ENCODE assay signal across 23 mouse cellular contexts in the genomic region with DNA sequence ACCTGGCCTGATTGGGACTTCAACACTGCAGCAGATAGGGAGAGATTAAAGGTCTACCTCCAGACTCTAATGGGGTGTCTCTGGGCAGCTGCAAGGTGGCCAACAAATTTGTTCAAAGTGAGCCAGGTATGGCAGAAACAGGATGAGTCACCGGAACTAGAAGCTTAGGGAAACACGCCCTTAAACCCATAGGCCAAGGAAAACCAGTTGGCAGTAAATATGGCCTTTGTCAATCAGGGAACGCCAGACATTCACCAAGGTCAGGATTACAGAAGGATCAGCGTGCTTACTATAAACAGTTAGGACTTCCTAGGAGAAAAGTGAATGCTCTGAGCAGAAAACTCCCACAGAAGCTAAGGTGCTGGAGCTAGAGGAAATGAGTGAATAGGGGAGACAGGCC.
"Had no signal": no experiment of that assay in that cellular context is flagged by ENCODE, and none has a peak within 500 bp of the region (broad histone marks: within the 10 kb centered on the region; RNA-seq: fewer than 3 reads in every experiment).

No protein-coding gene starts in this region.

- H3K4me2 ChIP-seq: kidney, embryonic 15.5 days; liver, embryonic 11.5 days; lung, embryonic 15.5 days; midbrain, embryonic 12.5 days; midbrain, embryonic 15.5 days; neural tube, embryonic 12.5 days; neural tube, embryonic 15.5 days had no signal

- H3K9ac ChIP-seq: kidney, embryonic 15.5 days; liver, embryonic 14.5 days; lung, embryonic 15.5 days; midbrain, embryonic 12.5 days; midbrain, embryonic 15.5 days; neural tube, embryonic 12.5 days; neural tube, embryonic 15.5 days had no signal

- H3K27me3 ChIP-seq: kidney, embryonic 15.5 days; lung, embryonic 15.5 days; midbrain, embryonic 12.5 days; midbrain, embryonic 15.5 days; neural tube, embryonic 12.5 days; neural tube, embryonic 15.5 days had no signal

- ATAC-seq: midbrain, embryonic 15.5 days had no signal

- H3K4me3 ChIP-seq: kidney, embryonic 15.5 days; left cerebral cortex, adult 2 months; lung, embryonic 15.5 days; midbrain, embryonic 12.5 days; midbrain, embryonic 15.5 days; neural tube, embryonic 12.5 days; neural tube, embryonic 15.5 days had no signal

- DNase-seq: kidney, adult 2 months; kidney, postnatal 10 days; kidney, postnatal 36 days; layer of hippocampus, postnatal 36 days; lung, adult 18-20 months; lung, postnatal 14 days; right cerebral cortex, adult 18-20 months; right cerebral cortex, postnatal 14 days; right cerebral cortex, postnatal 4 days; spleen, adult 18-20 months; thymus, adult 2 months; thymus, postnatal 14 days; thymus, postnatal 4 days had no signal

- H3K9me3 ChIP-seq: kidney, embryonic 15.5 days; lung, embryonic 15.5 days; midbrain, embryonic 12.5 days; midbrain, embryonic 15.5 days; neural tube, embryonic 12.5 days; neural tube, embryonic 15.5 days had no signal

- H3K27ac ChIP-seq: kidney, embryonic 15.5 days; left cerebral cortex, adult 2 months; liver, embryonic 14.5 days; lung, embryonic 15.5 days; macrophage; midbrain, embryonic 12.5 days; midbrain, embryonic 15.5 days; neural tube, embryonic 12.5 days; neural tube, embryonic 15.5 days had no signal

- H3K36me3 ChIP-seq: lung, embryonic 15.5 days; midbrain, embryonic 15.5 days had no signal
